Mouse (Mus musculus) kidney, embryonic 14.5 days (tissue): ENCODE results near the gene Fbxo36. TPM values are rescaled to one million over a fixed set of nuclear protein-coding genes. Genes with fewer than 3 reads are reported as not detected.

ENCODE experiments used
- ATAC-seq: fragments of 200-750 bp; cut with Nextera tagmentation; 2 replicates; pipeline ENCODE4 v1.8.0; 2017; ENCODE audit warnings: moderate number of reproducible peaks, mild to moderate bottlenecking, moderate TSS enrichment, moderate library complexity; ENCODE audit not compliant: low FRiP score, low TSS enrichment
- H3K27ac ChIP-seq: fragments of 300-500 bp; sonication (generic); 2 replicates; pipeline ENCODE4 v1.5.1; 2014; ENCODE audit warnings: low read depth, mild to moderate bottlenecking, low read length, moderate library complexity, mixed read lengths
- H3K27me3 ChIP-seq: fragments of 300-500 bp; sonication (generic); 2 replicates; pipeline ENCODE4 v1.6.1; 2014; ENCODE audit warnings: mild to moderate bottlenecking, low read length; ENCODE audit not compliant: control insufficient read depth, insufficient read depth
- H3K36me3 ChIP-seq: fragments of 300-500 bp; sonication (generic); 2 replicates; pipeline ENCODE4 v1.6.1; 2014; ENCODE audit warnings: low read length, mixed read lengths; ENCODE audit not compliant: control insufficient read depth, insufficient read depth
- H3K4me1 ChIP-seq: fragments of 300-500 bp; sonication (generic); 2 replicates; pipeline ENCODE4 v1.6.1; 2014; ENCODE audit warnings: low read length, mixed read lengths; ENCODE audit not compliant: control insufficient read depth, insufficient read depth
- H3K4me2 ChIP-seq: fragments of 300-500 bp; sonication (generic); replicated peaks from 2 replicates; pipeline ENCODE4 v1.6.1; 2014; ENCODE audit warnings: low read depth, mild to moderate bottlenecking, low read length
- H3K4me3 ChIP-seq: fragments of 300-500 bp; sonication (generic); 2 replicates; pipeline ENCODE4 v1.5.1; 2014; ENCODE audit warnings: mild to moderate bottlenecking, low read length
- H3K9ac ChIP-seq: fragments of 300-500 bp; sonication (generic); 2 replicates; pipeline ENCODE4 v1.6.1; 2014; ENCODE audit warnings: low read depth, mild to moderate bottlenecking, low read length, moderate library complexity
- H3K9me3 ChIP-seq: fragments of 300-500 bp; sonication (generic); 2 replicates; pipeline ENCODE4 v1.6.1; 2016; ENCODE audit warnings: low read length; ENCODE audit not compliant: control insufficient read depth
- WGBS: fragments of 180-500 bp; shearing (Covaris S2); extraction: QIAGEN DNeasy Blood & Tissue Kit; methylation state at CpG from one replicate; pipeline ENCODE4 v1.1.7; 2014; 5-methylcytosine and 5-hydroxymethylcytosine counted together
- polyA plus RNA-seq: library from polyadenylated mRNA; unstranded; fragments of >200 nt; fragmentation: Nextera tagmentation; extraction: Ambion mirVana; gene quantifications from 2 replicates; pipeline ENCODE4 v1.2.1, GENCODE M21; 2014

Fbxo36 gene
- polyA plus RNA-seq, 1 experiment from 2014 or later, result 10.6 TPM

DNA sequence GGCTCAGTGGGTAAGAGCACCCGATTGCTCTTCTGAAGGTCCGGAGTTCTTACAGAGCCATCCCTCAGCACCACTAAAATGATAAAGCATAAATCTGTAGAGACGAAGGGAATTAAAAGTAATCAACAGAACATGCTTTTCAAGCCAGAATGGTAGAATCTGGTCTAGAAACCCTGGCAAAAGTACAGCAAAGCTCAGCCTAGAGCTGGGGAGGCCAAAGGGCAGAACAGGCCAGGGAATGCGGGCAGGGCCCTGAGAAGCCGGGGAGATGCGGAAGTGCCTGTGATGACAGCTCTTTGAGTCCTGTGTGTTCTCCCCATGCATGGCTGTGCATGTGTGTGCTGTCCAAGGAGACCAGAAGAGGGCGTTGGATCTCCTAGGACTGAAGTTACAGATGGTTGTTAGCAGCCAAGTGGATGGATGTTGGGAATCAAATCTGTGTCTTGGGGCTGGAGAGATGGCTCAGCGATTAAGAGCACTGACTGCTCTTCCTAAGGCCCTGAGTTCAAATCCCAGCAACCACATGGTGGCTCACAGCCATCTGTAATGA is 40.0 kb downstream of the Fbxo36 start:
- no peaks in the 10 kb centered on the region for H3K9me3 ChIP-seq
- WGBS, result 95% methylated on average over 8 of the region's 8 CpGs
- H3K4me1 ChIP-seq, result no peaks in the 10 kb centered on the region
- H3K9ac ChIP-seq, result no peak overlapping the region
- H3K36me3 ChIP-seq, result no peaks in the 10 kb centered on the region
- ATAC-seq, result no peak
- no peak overlapping the region for H3K4me3 ChIP-seq
- no peak overlapping the region for H3K4me2 ChIP-seq
- no peak overlapping the region for H3K27ac ChIP-seq
- H3K27me3 ChIP-seq, result no peaks in the 10 kb centered on the region

DNA sequence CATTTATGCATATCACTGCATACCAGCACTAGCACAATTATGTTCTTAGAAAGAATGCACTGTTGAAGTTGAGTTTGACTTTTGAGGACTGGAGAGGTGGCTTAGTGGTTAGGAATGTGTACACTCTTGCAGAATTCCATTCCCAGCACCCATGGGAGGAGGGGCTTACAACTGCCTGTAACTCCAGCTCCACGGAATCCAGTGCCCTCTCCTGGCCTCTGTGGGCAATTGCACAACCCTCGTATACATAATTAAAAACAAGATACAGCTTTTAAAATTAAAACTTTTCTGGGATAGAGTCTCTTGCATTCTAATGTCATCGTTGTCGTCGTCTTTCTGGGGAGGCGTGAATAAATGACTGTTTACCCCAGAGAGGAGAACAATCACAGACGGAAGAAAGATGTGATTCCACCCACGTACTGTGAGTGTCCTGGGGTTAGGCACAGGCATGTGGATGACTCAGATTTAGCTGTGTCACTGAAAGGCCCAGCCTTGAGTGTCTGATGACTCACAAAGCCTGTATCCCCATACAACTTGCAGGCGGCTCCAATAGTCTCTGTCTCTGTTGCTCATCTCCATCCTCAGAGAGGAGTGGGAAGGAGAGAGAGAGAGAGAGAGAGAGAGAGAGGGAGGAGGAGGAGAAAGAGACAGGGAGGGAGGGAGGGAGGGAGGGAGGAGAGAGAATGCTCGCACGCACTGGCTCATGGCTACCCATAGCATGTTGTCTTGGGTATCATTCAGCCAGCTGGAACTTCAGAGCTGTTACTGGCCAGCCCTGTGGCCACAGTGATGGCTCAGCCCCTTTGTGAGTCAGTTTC is 41.8 kb downstream of the Fbxo36 start:
- Histone ChIP-seq H3K9ac (no peak overlapping the region), H3K4me2 (no peak overlapping the region), H3K27me3 (no peaks in the 10 kb centered on the region), H3K36me3 (no peaks in the 10 kb centered on the region), H3K9me3 (peaks cover 4% of the 10 kb centered on the region; the same call in 1 of the 2 replicates), H3K27ac (no peak overlapping the region), H3K4me3 (no peak overlapping the region), H3K4me1 (no peaks in the 10 kb centered on the region)
- ATAC-seq, result no peak
- WGBS, result 74% methylated on average over 11 of the region's 11 CpGs

DNA sequence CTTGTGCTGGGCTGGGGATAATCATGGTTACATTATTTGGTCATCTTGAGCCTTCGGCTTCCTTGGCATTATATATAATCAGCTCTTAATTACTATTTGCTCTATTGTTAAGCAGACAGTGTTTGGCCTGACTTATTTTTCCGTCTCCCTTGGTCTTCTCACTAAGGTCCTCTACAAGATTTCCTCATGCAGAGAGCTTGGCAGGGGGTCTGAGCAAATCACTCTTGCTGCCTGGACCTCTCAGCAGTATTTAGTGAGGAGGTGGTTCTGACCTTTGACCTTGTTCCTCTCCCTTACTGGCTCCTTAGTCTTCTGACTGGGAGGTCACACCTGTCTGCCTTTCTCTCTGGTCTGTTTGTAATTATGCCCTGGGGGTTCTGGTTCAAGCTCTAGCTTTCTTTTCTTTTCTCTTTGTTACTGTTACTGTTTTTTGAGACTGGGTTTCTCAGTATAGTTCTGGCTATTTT is 42.5 kb downstream of the Fbxo36 start:
- ATAC-seq, result no peak

DNA sequence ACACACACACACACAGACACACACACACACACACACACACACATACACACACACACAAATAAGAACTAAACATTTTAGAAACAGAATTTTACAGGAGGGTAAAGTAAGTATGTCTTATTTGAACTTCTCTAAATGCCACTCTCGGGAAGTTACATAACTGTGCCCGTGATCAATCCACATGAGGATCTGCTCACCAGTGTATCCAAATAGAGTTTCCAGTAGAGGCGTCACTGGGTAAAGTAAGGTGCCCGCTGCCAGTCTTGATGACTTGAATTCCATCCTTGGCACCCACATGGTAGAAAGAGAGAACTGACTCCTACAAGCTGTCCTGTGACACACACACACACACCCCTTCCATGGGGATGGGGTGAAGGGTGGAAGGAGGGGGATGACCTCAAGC is 43.3 kb downstream of the Fbxo36 start:
- Histone ChIP-seq H3K4me1 (no peaks in the 10 kb centered on the region), H3K27ac (no peak overlapping the region), H3K27me3 (no peaks in the 10 kb centered on the region), H3K36me3 (no peaks in the 10 kb centered on the region), H3K4me3 (no peak overlapping the region), H3K9me3 (peaks cover 4% of the 10 kb centered on the region; the same call in 1 of the 2 replicates), H3K9ac (no peak overlapping the region), H3K4me2 (no peak overlapping the region)
- WGBS, result 92% methylated on average over 4 of the region's 4 CpGs
- ATAC-seq, result no peak

More for the DNA sequence above, 42.5 kb downstream of the Fbxo36 start:
- H3K9ac ChIP-seq, result no peak overlapping the region
- 59% methylated on average over 2 of the region's 2 CpGs for WGBS
- no peaks in the 10 kb centered on the region for H3K36me3 ChIP-seq
- H3K27me3 ChIP-seq, result no peaks in the 10 kb centered on the region
- peaks cover 4% of the 10 kb centered on the region; the same call in 1 of the 2 replicates for H3K9me3 ChIP-seq
- H3K4me2 ChIP-seq, result no peak overlapping the region
- no peak overlapping the region for H3K4me3 ChIP-seq
- no peak overlapping the region for H3K27ac ChIP-seq
- no peaks in the 10 kb centered on the region for H3K4me1 ChIP-seq

DNA sequence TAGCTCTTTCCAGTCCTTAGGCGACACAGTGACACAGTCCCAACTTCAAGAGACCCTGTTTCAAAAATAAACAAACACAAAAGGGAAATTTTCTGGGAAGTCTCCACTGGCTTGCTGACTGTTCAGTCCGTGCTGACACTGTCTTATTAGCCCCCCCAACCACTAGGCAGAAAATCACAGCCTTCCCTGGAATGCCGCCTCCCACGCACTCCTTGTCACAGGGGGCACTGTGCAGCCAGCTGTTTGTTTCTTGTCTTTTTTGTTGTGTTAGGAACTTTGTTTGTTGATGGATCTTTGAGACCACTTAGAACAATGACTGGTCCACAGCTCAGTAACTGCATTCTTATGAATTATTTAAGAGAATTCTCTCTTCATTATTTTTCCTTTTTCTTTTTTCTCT is 44.2 kb downstream of the Fbxo36 start:
- Histone ChIP-seq H3K4me3 (no peak overlapping the region), H3K4me2 (no peak overlapping the region), H3K9me3 (peaks cover 4% of the 10 kb centered on the region; the same call in 1 of the 2 replicates), H3K27me3 (no peaks in the 10 kb centered on the region), H3K9ac (no peak overlapping the region), H3K4me1 (no peaks in the 10 kb centered on the region), H3K27ac (no peak overlapping the region), H3K36me3 (no peaks in the 10 kb centered on the region)
- WGBS, result 65% methylated on average over 4 of the region's 4 CpGs
- ATAC-seq, result no peak

DNA sequence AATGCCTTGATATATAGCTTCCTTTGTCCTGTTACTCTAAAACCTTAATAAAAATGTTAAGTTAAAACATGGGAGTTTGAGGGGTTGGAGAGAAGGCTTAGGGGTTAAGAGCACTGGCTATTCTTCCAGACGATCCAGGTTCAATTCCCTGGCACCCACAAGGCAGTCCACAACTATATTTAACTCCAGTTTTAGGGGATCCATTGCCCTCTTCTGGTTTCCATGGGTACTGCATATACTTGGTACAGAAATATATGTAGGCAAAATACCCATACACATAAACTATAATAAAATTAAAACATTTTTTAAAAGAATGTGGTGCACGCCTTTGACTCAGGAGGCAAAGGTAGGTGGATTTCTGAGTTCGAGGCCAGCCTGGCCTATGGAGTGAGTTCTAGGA is 45.5 kb downstream of the Fbxo36 start:
- ATAC-seq, result no peak
- Histone ChIP-seq H3K27me3 (no peaks in the 10 kb centered on the region), H3K27ac (no peak overlapping the region), H3K4me1 (no peaks in the 10 kb centered on the region), H3K9me3 (peaks cover 4% of the 10 kb centered on the region; the same call in 1 of the 2 replicates), H3K4me2 (no peak overlapping the region), H3K9ac (no peak overlapping the region), H3K36me3 (no peaks in the 10 kb centered on the region), H3K4me3 (no peak overlapping the region)
- 86% methylated on average over 3 of the region's 3 CpGs for WGBS

DNA sequence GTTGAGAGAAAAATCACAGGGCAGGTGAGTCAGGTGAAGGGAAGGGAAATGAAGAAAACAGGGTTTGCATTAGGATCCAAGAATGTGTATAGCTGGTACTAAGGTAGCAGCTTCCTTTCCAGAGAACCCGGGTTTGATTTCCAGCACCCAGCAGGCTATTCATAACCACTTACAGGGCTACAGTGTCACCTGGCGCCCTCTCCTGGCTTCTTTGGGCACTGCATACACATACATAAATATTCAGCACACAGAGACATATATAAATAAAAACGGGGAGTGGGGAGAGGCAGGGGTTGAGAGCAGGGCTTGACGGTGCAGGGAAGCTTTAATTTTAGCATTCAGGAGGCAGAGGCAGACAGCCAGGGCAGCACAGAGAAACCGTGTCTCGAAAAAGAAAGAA is 46.3 kb downstream of the Fbxo36 start:
- Histone ChIP-seq H3K4me2 (no peak overlapping the region), H3K9me3 (peaks cover 4% of the 10 kb centered on the region; the same call in 1 of the 2 replicates), H3K36me3 (no peaks in the 10 kb centered on the region), H3K4me1 (no peaks in the 10 kb centered on the region), H3K27me3 (no peaks in the 10 kb centered on the region), H3K9ac (no peak overlapping the region), H3K27ac (no peak overlapping the region), H3K4me3 (no peak overlapping the region)
- no peak for ATAC-seq
- 87% methylated on average over 6 of the region's 6 CpGs for WGBS

DNA sequence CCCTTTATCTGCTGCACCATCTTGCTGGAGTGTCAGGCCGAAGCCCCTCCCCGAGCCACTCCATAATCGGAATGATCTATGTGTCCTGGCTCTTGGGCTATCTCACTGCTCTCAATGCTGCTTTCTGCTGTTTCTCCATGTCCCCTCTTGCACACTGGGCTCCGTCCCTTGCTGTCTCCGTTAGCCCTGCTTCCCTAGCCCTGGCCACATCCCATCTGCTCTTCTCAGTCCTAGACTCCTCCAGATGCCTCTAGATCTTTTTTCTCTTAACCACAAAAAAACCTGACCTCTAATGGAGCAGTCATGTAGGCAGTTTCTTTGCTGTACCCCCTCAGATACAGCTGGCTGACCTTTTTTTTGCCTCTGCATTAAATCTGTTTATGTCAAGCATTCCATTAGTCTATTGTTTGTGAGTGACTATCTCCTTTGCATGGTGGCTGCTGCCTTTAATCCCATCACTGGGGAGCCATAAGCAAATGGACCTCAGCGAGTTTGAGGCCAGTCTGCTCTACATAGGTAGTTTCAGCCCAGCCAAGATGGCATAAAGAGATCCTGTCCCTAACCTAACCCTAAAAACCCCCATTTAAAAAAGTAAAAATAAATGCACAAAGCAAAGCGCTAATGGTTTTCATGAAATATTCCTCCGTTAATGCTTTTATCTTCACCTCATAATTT is 49.8 kb downstream of the Fbxo36 start:
- Histone ChIP-seq H3K4me2 (no peak overlapping the region), H3K9me3 (peaks cover 4% of the 10 kb centered on the region; the same call in 1 of the 2 replicates), H3K27me3 (no peaks in the 10 kb centered on the region), H3K4me3 (no peak overlapping the region), H3K9ac (no peak overlapping the region), H3K36me3 (no peaks in the 10 kb centered on the region), H3K4me1 (no peaks in the 10 kb centered on the region), H3K27ac (no peak overlapping the region)
- WGBS, result 63% methylated on average over 8 of the region's 8 CpGs
- ATAC-seq, result no peak

DNA sequence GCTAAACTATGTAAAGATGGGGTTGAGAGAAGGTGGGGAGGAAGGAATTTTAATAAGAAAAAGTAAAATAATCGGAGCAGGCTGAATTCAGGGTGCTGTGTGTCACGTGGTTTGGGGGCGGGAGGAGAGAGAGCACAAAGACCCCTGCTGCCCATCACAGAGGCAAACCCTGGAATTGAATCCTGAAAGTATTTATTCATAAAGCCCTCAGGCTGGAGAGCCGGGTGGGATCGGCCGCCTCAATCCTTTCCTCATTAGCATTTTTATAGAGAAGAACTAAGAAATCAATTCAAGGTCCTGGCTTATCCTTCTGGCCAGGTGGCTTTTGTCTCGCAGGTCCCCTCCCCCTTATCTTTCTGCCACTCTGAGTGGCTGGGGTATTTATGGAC is 50.4 kb downstream of the Fbxo36 start:
- Histone ChIP-seq H3K4me1 (no peaks in the 10 kb centered on the region), H3K36me3 (no peaks in the 10 kb centered on the region), H3K9ac (no peak overlapping the region), H3K9me3 (peaks cover 4% of the 10 kb centered on the region; the same call in 1 of the 2 replicates), H3K4me3 (no peak overlapping the region), H3K27me3 (no peaks in the 10 kb centered on the region), H3K27ac (no peak overlapping the region), H3K4me2 (no peak overlapping the region)
- 34% methylated on average over 7 of the region's 7 CpGs for WGBS
- no peak for ATAC-seq
